Mouse (Mus musculus) neural tube, embryonic 11.5 days (tissue): Measurements from ENCODE around the gene Cldn20. TPM values are rescaled to one million over a fixed set of nuclear protein-coding genes. Genes with fewer than 3 reads are reported as not detected.

Source experiments
- ATAC-seq: fragments of 200-750 bp; cut with Nextera tagmentation; 2 replicates; pipeline ENCODE4 v1.8.0; 2017; ENCODE audit warnings: moderate number of reproducible peaks, mild to moderate bottlenecking, moderate TSS enrichment, moderate library complexity; ENCODE audit not compliant: insufficient read depth, low FRiP score, low TSS enrichment
- DNase-seq: peaks from one replicate; pipeline ENCODE4 v3.0.0-alpha.2; 2015; ENCODE audit warnings: low spot score
- H3K27ac ChIP-seq: fragments of 300-500 bp; sonication (generic); 2 replicates; pipeline ENCODE4 v1.5.1; 2014; ENCODE audit warnings: low read depth, mild to moderate bottlenecking, low read length
- H3K27me3 ChIP-seq: fragments of 300-500 bp; sonication (generic); 2 replicates; pipeline ENCODE4 v1.6.1; 2014; ENCODE audit warnings: mild to moderate bottlenecking, low read length, mixed read lengths; ENCODE audit not compliant: control insufficient read depth, insufficient read depth
- H3K36me3 ChIP-seq: fragments of 300-500 bp; sonication (generic); 2 replicates; pipeline ENCODE4 v1.6.1; 2014; ENCODE audit warnings: mild to moderate bottlenecking, low read length, moderate library complexity, mixed read lengths; ENCODE audit not compliant: control insufficient read depth, insufficient read depth
- H3K4me1 ChIP-seq: fragments of 300-500 bp; sonication (generic); 2 replicates; pipeline ENCODE4 v1.6.1; 2014; ENCODE audit warnings: low read length, mixed read lengths; ENCODE audit not compliant: control insufficient read depth, insufficient read depth
- H3K4me2 ChIP-seq: fragments of 300-500 bp; sonication (generic); 2 replicates; pipeline ENCODE4 v1.6.1; 2014; ENCODE audit warnings: low read depth, mild to moderate bottlenecking, moderate library complexity
- H3K4me3 ChIP-seq: fragments of 300-500 bp; sonication (generic); 2 replicates; pipeline ENCODE4 v1.5.1; 2014; ENCODE audit warnings: low read depth, low read length
- H3K9ac ChIP-seq: fragments of 300-500 bp; sonication (generic); 2 replicates; pipeline ENCODE4 v1.6.1; 2014; ENCODE audit warnings: mild to moderate bottlenecking, low read length
- H3K9me3 ChIP-seq: fragments of 300-500 bp; sonication (generic); 2 replicates; pipeline ENCODE4 v1.6.1; 2016; ENCODE audit warnings: low read length; ENCODE audit not compliant: control insufficient read depth
- WGBS: fragments of 180-500 bp; shearing (Covaris S2); extraction: QIAGEN DNeasy Blood & Tissue Kit; methylation state at CpG from one replicate; pipeline ENCODE4 v1.1.7; 2014; 5-methylcytosine and 5-hydroxymethylcytosine counted together
- polyA plus RNA-seq: library from polyadenylated mRNA; unstranded; fragments of >200 nt; fragmentation: Nextera tagmentation; extraction: Ambion mirVana; gene quantifications from 2 replicates; pipeline ENCODE4 v1.2.1, GENCODE M21; 2014

Gene Cldn20
- polyA plus RNA-seq, 1 experiment from 2014 or later: not detected

DNA sequence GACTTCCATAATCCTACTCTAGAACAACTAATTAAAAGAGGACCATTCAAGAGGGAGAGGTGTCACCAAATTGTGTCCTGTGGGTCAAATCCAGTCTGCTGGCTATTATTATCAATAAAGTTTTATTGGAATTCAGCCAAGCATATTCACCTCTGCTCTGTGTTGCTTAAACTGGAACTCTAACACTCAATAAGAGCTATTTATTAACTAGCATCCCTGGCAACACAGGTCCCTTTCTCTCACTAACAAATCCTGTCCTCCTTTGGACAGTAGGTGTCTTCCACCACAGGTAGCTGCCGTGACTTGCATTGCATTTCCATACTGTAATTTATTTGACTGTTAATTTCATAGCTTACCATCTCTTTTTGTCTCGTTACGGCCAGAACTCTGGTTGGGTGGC is 36.3 kb upstream of the Cldn20 start:
- no peaks in the 10 kb centered on the region for H3K36me3 ChIP-seq
- WGBS: 83% methylated on average over 3 of the region's 3 CpGs

DNA sequence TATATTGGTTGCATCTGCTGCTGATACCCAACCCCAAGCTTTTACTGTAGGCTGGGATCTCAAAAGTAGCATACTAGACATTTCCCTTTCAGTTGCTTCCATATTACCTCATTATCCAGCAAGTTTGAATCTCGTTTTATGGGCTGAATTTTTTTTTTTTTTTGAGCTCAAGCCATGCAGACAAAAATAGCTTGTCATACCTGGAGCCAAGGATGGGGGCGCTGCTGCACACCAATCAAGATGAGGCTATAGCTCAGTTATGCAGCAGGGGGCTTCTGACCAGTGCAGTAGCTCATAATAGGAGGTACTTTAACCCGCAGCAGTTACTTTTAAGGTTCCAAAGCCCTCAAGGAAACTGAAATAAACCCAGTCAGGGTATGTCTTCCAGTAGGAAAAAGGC is 34.3 kb upstream of the Cldn20 start:
- 37% methylated on average over 3 of the region's 3 CpGs for WGBS
- no peaks in the 10 kb centered on the region for H3K27me3 ChIP-seq
- H3K27ac ChIP-seq: no peak overlapping the region
- no peak overlapping the region for H3K9ac ChIP-seq
- no peak overlapping the region for H3K4me3 ChIP-seq
- no peaks in the 10 kb centered on the region for H3K36me3 ChIP-seq
- ATAC-seq: no peak
- H3K4me1 ChIP-seq: no peaks in the 10 kb centered on the region
- peak; percentile 54 for DNase-seq
- no peak overlapping the region for H3K4me2 ChIP-seq
- H3K9me3 ChIP-seq: no peaks in the 10 kb centered on the region

More for the DNA sequence above, 36.3 kb upstream of the Cldn20 start:
- no peak overlapping the region for H3K4me3 ChIP-seq
- H3K27me3 ChIP-seq: no peaks in the 10 kb centered on the region
- no peak overlapping the region for H3K27ac ChIP-seq
- no peak overlapping the region for H3K4me2 ChIP-seq
- no peaks in the 10 kb centered on the region for H3K4me1 ChIP-seq
- no peak overlapping the region for H3K9ac ChIP-seq
- ATAC-seq: no peak
- H3K9me3 ChIP-seq: no peaks in the 10 kb centered on the region
- no peak for DNase-seq

DNA sequence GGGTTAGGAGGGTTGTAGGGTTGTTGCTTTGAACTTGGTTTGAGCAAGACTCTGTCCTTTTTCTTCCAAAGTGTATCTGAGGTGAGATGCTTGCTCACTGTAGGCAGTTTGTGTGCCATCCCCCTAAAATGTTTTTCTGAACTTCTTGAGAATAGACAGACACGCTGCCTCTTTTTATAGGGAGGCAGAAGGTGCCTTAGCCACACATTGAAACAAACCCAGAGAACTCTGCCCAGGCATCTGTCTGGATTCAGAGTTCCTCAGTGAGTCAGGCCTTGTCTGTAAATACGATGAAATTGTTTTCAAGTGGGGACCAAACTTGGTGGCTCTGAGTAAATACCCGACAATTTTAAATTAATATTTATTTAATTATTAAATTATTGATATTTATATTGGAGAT is 33.8 kb upstream of the Cldn20 start:
- ATAC-seq: no peak
- 93% methylated on average over 3 of the region's 3 CpGs for WGBS

DNA sequence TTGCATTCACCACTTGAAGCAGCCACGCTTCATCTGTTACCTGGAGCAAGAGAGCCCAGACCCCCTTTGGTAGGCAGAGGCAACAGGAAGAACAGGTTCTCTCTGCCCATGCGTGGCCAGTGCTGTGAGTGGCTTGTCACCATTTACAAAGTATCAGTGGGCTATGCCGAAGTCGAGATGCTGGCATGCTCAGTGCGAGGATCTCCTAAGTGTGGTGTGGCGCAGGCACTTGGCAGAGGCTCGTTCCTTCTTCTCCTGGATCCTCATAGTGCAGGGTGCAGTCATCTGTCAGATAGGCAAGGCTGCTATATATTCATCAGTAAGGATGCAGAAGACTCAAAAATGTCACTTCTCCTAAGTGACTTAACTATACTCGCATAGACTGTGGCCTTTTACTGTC is 32.9 kb upstream of the Cldn20 start:
- no peak overlapping the region for H3K9ac ChIP-seq
- no peaks in the 10 kb centered on the region for H3K4me1 ChIP-seq
- DNase-seq: no peak
- no peaks in the 10 kb centered on the region for H3K36me3 ChIP-seq
- H3K27ac ChIP-seq: no peak overlapping the region
- no peaks in the 10 kb centered on the region for H3K27me3 ChIP-seq
- H3K4me2 ChIP-seq: no peak overlapping the region
- H3K9me3 ChIP-seq: no peaks in the 10 kb centered on the region
- ATAC-seq: no peak
- 92% methylated on average over 8 of the region's 8 CpGs for WGBS
- no peak overlapping the region for H3K4me3 ChIP-seq

More for the DNA sequence above, 33.8 kb upstream of the Cldn20 start:
- Histone ChIP-seq H3K27ac (no peak overlapping the region), H3K4me1 (no peaks in the 10 kb centered on the region), H3K27me3 (no peaks in the 10 kb centered on the region), H3K9ac (no peak overlapping the region), H3K36me3 (no peaks in the 10 kb centered on the region), H3K9me3 (no peaks in the 10 kb centered on the region), H3K4me2 (no peak overlapping the region), H3K4me3 (no peak overlapping the region)
- DNase-seq: no peak

DNA sequence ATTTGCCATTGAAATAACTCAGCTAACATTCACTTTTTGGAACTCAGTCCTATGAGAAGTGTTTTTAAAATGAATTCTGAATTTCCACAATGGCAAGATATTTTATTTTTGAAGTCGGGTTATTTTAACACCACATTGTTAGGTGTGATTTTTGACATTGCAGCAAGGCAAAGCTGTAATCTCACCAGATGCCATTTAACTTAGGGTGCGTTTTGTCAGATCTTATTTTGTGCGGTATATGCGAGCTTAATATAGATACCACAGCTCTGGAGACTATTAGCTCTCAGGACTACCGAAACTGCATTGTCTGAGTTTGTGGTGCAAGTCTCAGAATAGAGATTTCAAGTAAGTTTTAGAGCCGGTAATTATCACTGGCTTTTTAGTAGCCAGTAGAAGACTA is 32.3 kb upstream of the Cldn20 start:
- ATAC-seq (no peak), DNase-seq (no peak)
- H3K9me3 ChIP-seq: no peaks in the 10 kb centered on the region
- H3K36me3 ChIP-seq: no peaks in the 10 kb centered on the region
- no peak overlapping the region for H3K9ac ChIP-seq
- H3K27ac ChIP-seq: no peak overlapping the region
- no peaks in the 10 kb centered on the region for H3K4me1 ChIP-seq
- no peaks in the 10 kb centered on the region for H3K27me3 ChIP-seq
- no peak overlapping the region for H3K4me2 ChIP-seq
- whole genome bisulfite sequencing: 94% methylated on average over 6 of the region's 6 CpGs
- H3K4me3 ChIP-seq: no peak overlapping the region

DNA sequence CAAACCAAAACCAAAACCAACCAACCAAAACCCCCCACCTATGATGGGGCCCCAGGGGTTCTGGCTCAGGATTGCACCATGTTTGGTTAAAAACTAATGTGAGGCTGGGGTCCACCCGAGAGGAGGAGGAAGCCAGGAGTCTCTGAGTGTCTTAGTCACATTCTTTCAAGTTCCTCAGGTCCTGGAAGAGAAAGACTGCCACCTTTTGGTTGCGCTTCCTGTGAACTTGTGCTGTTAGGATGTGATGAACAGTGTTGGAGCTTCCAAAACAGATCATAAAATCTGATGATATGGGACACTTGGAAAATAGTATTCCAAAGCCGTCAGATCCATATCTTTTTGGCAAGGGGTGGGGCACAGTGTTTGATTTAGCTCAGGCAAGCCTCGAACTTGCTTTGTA is 31.4 kb upstream of the Cldn20 start:
- 86% methylated on average over 4 of the region's 4 CpGs for WGBS
- ATAC-seq (no peak), DNase-seq (no peak)
- Histone ChIP-seq H3K9me3 (no peaks in the 10 kb centered on the region), H3K4me3 (no peak overlapping the region), H3K4me1 (no peaks in the 10 kb centered on the region), H3K4me2 (no peak overlapping the region), H3K36me3 (no peaks in the 10 kb centered on the region), H3K9ac (no peak overlapping the region), H3K27me3 (no peaks in the 10 kb centered on the region), H3K27ac (no peak overlapping the region)

DNA sequence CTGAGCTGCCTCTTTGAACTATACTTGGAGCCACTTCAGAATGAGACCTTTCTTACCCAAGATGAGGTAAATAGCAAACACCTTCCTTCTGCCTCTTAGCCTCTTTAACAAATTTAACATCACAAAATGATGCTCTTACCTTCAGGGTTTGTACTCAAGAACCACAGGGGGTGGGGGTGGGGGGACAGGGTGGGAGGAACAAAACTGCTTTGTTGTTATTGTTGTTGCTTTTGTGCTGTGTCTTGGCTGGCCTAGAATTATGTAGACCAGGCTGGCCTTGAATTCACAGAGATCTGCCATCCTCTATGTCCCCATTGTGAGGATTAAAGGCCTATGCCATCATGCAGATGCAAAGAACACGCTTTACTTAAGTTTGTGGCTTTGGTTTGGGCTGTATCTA is 26.6 kb upstream of the Cldn20 start:
- ATAC-seq: no peak
- no peaks in the 10 kb centered on the region for H3K36me3 ChIP-seq
- DNase-seq: no peak
- no peaks in the 10 kb centered on the region for H3K4me1 ChIP-seq
- no peak overlapping the region for H3K9ac ChIP-seq
- no peak overlapping the region for H3K4me2 ChIP-seq
- H3K4me3 ChIP-seq: no peak overlapping the region
- 86% methylated on average over 1 of the region's 1 CpGs for WGBS
- no peaks in the 10 kb centered on the region for H3K27me3 ChIP-seq
- H3K9me3 ChIP-seq: no peaks in the 10 kb centered on the region
- H3K27ac ChIP-seq: no peak overlapping the region

DNA sequence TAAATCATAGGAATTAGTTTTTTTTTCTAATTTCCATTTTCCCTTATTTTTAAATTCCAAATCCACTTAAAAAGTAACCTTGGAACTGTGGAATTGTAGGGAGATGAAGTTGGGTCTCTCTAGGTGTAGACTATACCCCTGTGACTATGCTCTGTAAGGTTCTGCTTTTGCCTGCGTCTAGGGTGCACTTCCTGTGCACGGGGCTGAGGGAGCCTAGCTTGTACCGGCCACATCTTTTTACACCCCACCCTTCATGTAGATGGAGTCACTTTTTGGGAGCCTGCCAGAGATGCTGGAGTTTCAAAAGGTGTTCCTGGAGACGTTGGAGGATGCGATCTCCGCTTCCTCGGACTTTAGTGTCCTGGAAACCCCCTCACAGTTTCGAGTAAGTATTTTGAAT is 25.8 kb upstream of the Cldn20 start:
- no peak overlapping the region for H3K4me3 ChIP-seq
- ATAC-seq: no peak
- H3K27me3 ChIP-seq: no peaks in the 10 kb centered on the region
- no peaks in the 10 kb centered on the region for H3K9me3 ChIP-seq
- H3K27ac ChIP-seq: no peak overlapping the region
- no peak overlapping the region for H3K9ac ChIP-seq
- WGBS: 94% methylated on average over 8 of the region's 8 CpGs
- no peaks in the 10 kb centered on the region for H3K36me3 ChIP-seq
- H3K4me1 ChIP-seq: no peaks in the 10 kb centered on the region
- no peak overlapping the region for H3K4me2 ChIP-seq
- DNase-seq: no peak

DNA sequence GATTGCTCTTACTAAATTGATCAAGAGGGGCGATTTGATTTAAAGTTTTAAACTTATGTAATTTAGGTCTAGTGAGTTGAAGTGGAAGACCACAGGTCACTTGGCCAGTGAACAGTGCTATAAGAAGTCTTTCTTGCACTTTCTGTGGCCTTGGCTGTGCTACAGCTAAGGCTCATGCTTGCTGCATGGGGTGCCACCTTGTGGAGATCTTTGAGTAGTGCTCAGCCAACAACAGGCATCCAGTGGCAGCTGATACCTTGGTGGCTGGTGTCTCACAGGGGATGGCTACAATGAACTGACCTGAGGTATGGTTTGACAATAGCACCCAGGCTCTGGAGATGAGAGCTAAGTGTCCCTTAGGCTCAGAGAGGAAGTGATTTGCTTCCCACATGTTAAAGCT is 22.5 kb upstream of the Cldn20 start:
- Histone ChIP-seq H3K36me3 (no peaks in the 10 kb centered on the region), H3K9ac (no peak overlapping the region), H3K4me3 (no peak overlapping the region), H3K27me3 (no peaks in the 10 kb centered on the region), H3K9me3 (no peaks in the 10 kb centered on the region), H3K27ac (no peak overlapping the region), H3K4me1 (no peaks in the 10 kb centered on the region), H3K4me2 (no peak overlapping the region)
- ATAC-seq: peak; percentile 41; the same call in 1 of the 2 replicates
- WGBS: 26% methylated on average over 1 of the region's 1 CpGs
- DNase-seq: peak; percentile 70
